Mouse (Mus musculus): Measurements from ENCODE around the gene Gm14308.
"Not testable (repeated sequence)": the region's sequence is repeated elsewhere in the genome, so short reads cannot be mapped to it uniquely, and the experiment has no call there.

Gm14308 gene

GRCm38 (mm10) chr2:176636244-176636643 is at the start of gene Gm14308:
Gene Gm14308, minus strand, starts transcription at chr2:176636344.
- not testable (repeated sequence) for DNase-seq

- not testable (repeated sequence) for DNase-seq
These were observed 34.1 kb upstream of the Gm14308 start, which contains the start of gene Zfp973 for GRCm38 (mm10) chr2:176670222-176670621. Gene Zfp973, plus strand, starts transcription at chr2:176670522.

Data from liver (tissue).